Mouse (Mus musculus) heart, adult 2 months (tissue): ENCODE measurements around the gene 4833439L19Rik.

Experiments used
- CTCF ChIP-seq: fragments of 200-600 bp; IDR thresholded peaks from 2 replicates; pipeline ENCODE4 v1.8.1; 2022; ENCODE audit warnings: antibody characterized with exemption, mild to moderate bottlenecking, moderate library complexity
- POLR2A ChIP-seq: fragments of 200-500 bp; IDR thresholded peaks from 2 replicates; pipeline ENCODE4 v1.6.1; 2011; ENCODE audit warnings: mild to moderate bottlenecking, low read depth, low read length, control low read depth; ENCODE audit not compliant: insufficient read depth

DNA sequence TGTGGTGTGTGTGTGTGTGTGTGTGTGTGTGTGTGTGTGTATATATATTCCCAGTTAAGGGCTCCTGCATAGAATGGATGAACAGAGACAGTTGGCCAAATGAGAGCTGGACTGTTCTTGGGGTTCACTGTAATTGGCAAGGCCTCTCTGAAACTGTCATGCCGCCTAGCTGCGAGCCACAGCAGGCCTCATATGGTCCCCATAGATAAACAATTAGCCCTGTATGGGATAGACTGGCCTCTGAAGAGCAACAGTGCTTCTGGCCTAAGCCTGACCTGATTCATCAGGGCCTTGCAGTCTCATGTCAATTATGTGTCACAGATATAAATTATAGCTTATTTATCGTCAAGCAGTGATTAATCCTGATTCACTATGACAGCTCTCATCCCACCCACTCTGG, 42.8 kb upstream of the 4833439L19Rik start:
- TF ChIP-seq POLR2A (no peak), CTCF (no peak)
